Comparison of ENCODE assay signal across 9 mouse cellular contexts in the genomic region with DNA sequence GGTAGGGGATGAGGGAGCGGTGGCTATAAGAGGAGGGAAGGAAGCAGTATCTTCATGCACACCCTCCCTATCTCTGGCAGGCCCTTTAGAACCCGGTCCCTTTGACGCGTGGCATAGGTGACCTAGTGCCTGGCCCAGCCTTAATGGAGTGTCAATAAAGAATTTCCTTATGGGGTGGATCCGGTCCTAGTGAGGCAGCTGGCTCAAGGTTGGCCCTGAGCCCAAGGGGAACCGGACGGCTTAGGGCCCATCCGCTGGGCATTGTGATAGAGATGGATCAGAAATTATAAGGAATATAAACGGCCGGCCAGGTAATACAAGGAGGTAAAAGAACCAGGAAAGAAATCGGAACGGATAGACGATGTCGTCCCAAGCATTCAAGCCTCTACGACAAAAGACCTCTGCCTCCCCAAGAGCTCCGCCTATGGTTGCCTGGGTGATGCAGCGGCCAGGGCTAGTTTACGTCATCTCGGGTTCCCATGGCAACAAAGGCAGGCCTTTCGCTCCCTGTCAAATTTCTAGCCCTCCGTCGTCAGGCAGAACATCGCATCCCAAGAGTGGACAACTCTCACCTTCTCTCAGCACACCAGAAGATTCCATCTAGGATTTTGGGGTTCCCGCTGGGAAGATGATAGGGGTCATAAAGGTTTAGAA. TPM values are rescaled to one million over a fixed set of nuclear protein-coding genes. Genes with fewer than 3 reads are reported as not detected.
DNase-seq lines count a peak whose midpoint lies in the region; TF ChIP-seq lines count a peak whose summit lies in the region.
"Had no signal": no experiment of that assay in that cellular context is flagged by ENCODE, and none has a peak within 500 bp of the region (broad histone marks: within the 10 kb centered on the region; RNA-seq: fewer than 3 reads in every experiment).

No protein-coding gene starts in this region.

- TF ChIP-seq EP300 in heart, adult 2 months (IDR thresholded peaks at IDR 0.05; ENCODE audit: insufficient read depth, low read depth, low read length) = no peak

- no peaks in the 10 kb centered on the region for H3K4me1 ChIP-seq in heart, adult 2 months (ENCODE audit: control insufficient read depth, insufficient read depth, low read length)
- H3K4me1 ChIP-seq in midbrain, embryonic 10.5 days = peaks cover 35% of the 10 kb centered on the region
- peaks cover 4% of the 10 kb centered on the region for H3K4me1 ChIP-seq in small intestine, adult 2 months (ENCODE audit: control insufficient read depth, insufficient read depth, insufficient read length, low read length)

- no peak overlapping the region for H3K4me3 ChIP-seq in heart, adult 2 months
- H3K4me3 ChIP-seq in midbrain, embryonic 10.5 days = peak overlapping the region; percentile 49
- H3K4me3 ChIP-seq in small intestine, adult 2 months (ENCODE audit: low read depth, low read length) = 0 out of 2 replicates have a peak overlapping the region, but pooled peaks have one; percentile 3

- no peak overlapping the region for H3K9ac ChIP-seq in heart, adult 2 months (ENCODE audit: low read depth, low read length)

- TF ChIP-seq CTCF in heart, adult 2 months (IDR thresholded peaks at IDR 0.05) = no peak
- TF ChIP-seq CTCF in small intestine, adult 2 months (IDR thresholded peaks at IDR 0.05; ENCODE audit: extremely low read depth, insufficient read length, insufficient replicate concordance, low read depth, low read length) = no peak

- no peaks in the 10 kb centered on the region for H3K36me3 ChIP-seq in heart, adult 2 months (ENCODE audit: control insufficient read depth, insufficient read depth, low read length)
- no peaks in the 10 kb centered on the region for H3K36me3 ChIP-seq in midbrain, embryonic 10.5 days
- H3K36me3 ChIP-seq in small intestine, adult 2 months (ENCODE audit: control insufficient read depth, insufficient read depth, low read length) = no peaks in the 10 kb centered on the region

- WGBS in heart, adult 2 months = 3% methylated on average over 24 of the region's 24 CpGs
- 4% methylated on average over 24 of the region's 24 CpGs for WGBS in midbrain, embryonic 10.5 days
- WGBS in small intestine, adult 2 months = 2% methylated on average over 24 of the region's 24 CpGs

- H3K9me3 ChIP-seq in midbrain, embryonic 10.5 days (replicated peaks) = no peaks in the 10 kb centered on the region

- intact Hi-C loops in heart, adult 2 months (cut with DNase I) = no loop called here
- intact Hi-C loops in left cerebral cortex, postnatal 14 days (cut with DNase I) = loop anchor here (2.0 to 5.0 kb wide), 4 partner anchors 37 to 747 kb away; partner anchors contain the start of genes Echs1, Mtg1 and Paox

- no peak overlapping the region for H3K27ac ChIP-seq in heart, adult 2 months
- H3K27ac ChIP-seq in midbrain, embryonic 10.5 days (replicated peaks) = peak overlapping the region; percentile 70
- H3K27ac ChIP-seq in small intestine, adult 2 months (ENCODE audit: insufficient read depth, low read depth, low read length) = no peak overlapping the region

- DNase-seq in gastrocnemius, postnatal 10 days = peak; percentile 25
- no peak for DNase-seq in gastrocnemius, postnatal 25 days
- peak; percentile 95 for DNase-seq in embryo, embryonic 10 days (ENCODE audit: low spot score)
- peak; percentile 65 to 68 for DNase-seq in heart, adult 2 months
- peak; percentile 56 for DNase-seq in kidney, adult 11 months
- DNase-seq in left cerebral cortex, postnatal 14 days (ENCODE audit: low spot score in 2 of 2) = peak; percentile 94 to 96
- DNase-seq in midbrain, embryonic 10.5 days (ENCODE audit: low spot score) = peak; percentile 91

- peaks cover 2% of the 10 kb centered on the region; the same call in 1 of the 2 replicates for H3K27me3 ChIP-seq in heart, adult 2 months (ENCODE audit: control insufficient read depth, insufficient read depth, low read length)
- H3K27me3 ChIP-seq in midbrain, embryonic 10.5 days (ENCODE audit: low read depth, poor library complexity, severe bottlenecking) = peaks cover 53% of the 10 kb centered on the region
- peaks cover 20% of the 10 kb centered on the region; the same call in 1 of the 2 replicates for H3K27me3 ChIP-seq in small intestine, adult 2 months (ENCODE audit: control insufficient read depth, insufficient read depth, low read length)

- no peaks in the 10 kb centered on the region for H3K79me2 ChIP-seq in heart, adult 2 months (replicated peaks; ENCODE audit: control insufficient read depth, insufficient read depth, low read length)

- TF ChIP-seq POLR2A in heart, adult 2 months (IDR thresholded peaks at IDR 0.05; ENCODE audit: insufficient read depth, low read depth, low read length) = no peak
- TF ChIP-seq POLR2A in small intestine, adult 2 months (IDR thresholded peaks at IDR 0.05; ENCODE audit: low read depth, low read length) = no peak

RNA-seq across cellular contexts. Expression of gene Caly, which starts 1.7 kb away (rescaled TPM):
- total RNA-seq in gastrocnemius, postnatal 10 days (2021) = under 1 TPM in 1 of 2 experiments, not detected in 1; 0.36 TPM
- total RNA-seq in gastrocnemius, postnatal 25 days (2021) = not detected
- under 1 TPM in 1 of 2 experiments, not detected in 1; 0.23 TPM for total RNA-seq in heart, adult 2 months (2021)
- 0.10 and 0.53 TPM in 2 replicates for polyA plus RNA-seq in heart, adult 2 months (2012; rRNA removed)
- total RNA-seq in left cerebral cortex, postnatal 14 days (2021) = 100 to 1,000 TPM; 181 to 224 TPM
- 2.0 and 4.7 TPM in 2 replicates for polyA plus RNA-seq in midbrain, embryonic 10.5 days (2016; fragmentation: Nextera tagmentation; extraction: Ambion mirVana)
- 1.0 and 1.4 TPM in 2 replicates for polyA plus RNA-seq in small intestine, adult 2 months (2012; rRNA removed)
- total RNA-seq: neutrophil, adult 5-6 weeks had no signal

RNA-seq across cellular contexts. Expression of gene Prap1, which starts 12.6 kb away (rescaled TPM):
- not detected for total RNA-seq in gastrocnemius, postnatal 10 days (2021)
- total RNA-seq in gastrocnemius, postnatal 25 days (2021) = not detected
- not detected for total RNA-seq in heart, adult 2 months (2021)
- 0.27 TPM in 1 of 2 replicates, not detected in the other for polyA plus RNA-seq in heart, adult 2 months (2012; rRNA removed)
- not detected for total RNA-seq in left cerebral cortex, postnatal 14 days (2021)
- not detected in 2 replicates for polyA plus RNA-seq in midbrain, embryonic 10.5 days (2016; fragmentation: Nextera tagmentation; extraction: Ambion mirVana)
- 3,061 and 5,933 TPM in 2 replicates for polyA plus RNA-seq in small intestine, adult 2 months (2012; rRNA removed)
- total RNA-seq: neutrophil, adult 5-6 weeks had no signal

RNA-seq across cellular contexts. Expression of gene Fuom, which starts 21.6 kb away (rescaled TPM):
- 10 to 100 TPM; 31.2 TPM for total RNA-seq in gastrocnemius, postnatal 10 days (2021)
- 10 to 100 TPM; 41.6 to 47.5 TPM for total RNA-seq in gastrocnemius, postnatal 25 days (2021)
- total RNA-seq in heart, adult 2 months (2021) = 10 to 100 TPM; 71.5 to 83.4 TPM
- 101 and 120 TPM in 2 replicates for polyA plus RNA-seq in heart, adult 2 months (2012; rRNA removed)
- total RNA-seq in left cerebral cortex, postnatal 14 days (2021) = 10 to 100 TPM; 36.4 to 40.8 TPM
- polyA plus RNA-seq in midbrain, embryonic 10.5 days (2016; fragmentation: Nextera tagmentation; extraction: Ambion mirVana) = 10.9 and 12.8 TPM in 2 replicates
- 76.8 and 111 TPM in 2 replicates for polyA plus RNA-seq in small intestine, adult 2 months (2012; rRNA removed)

RNA-seq across cellular contexts. Expression of gene Msx3, which starts 31.7 kb away (rescaled TPM):
- not detected for total RNA-seq in gastrocnemius, postnatal 10 days (2021)
- not detected for total RNA-seq in gastrocnemius, postnatal 25 days (2021)
- not detected for total RNA-seq in heart, adult 2 months (2021)
- polyA plus RNA-seq in heart, adult 2 months (2012; rRNA removed) = not detected in 2 replicates
- total RNA-seq in left cerebral cortex, postnatal 14 days (2021) = under 1 TPM; 0.29 to 0.30 TPM
- 5.1 and 16.6 TPM in 2 replicates for polyA plus RNA-seq in midbrain, embryonic 10.5 days (2016; fragmentation: Nextera tagmentation; extraction: Ambion mirVana)
- polyA plus RNA-seq in small intestine, adult 2 months (2012; rRNA removed) = 0.10 TPM in 1 of 2 replicates, not detected in the other
- total RNA-seq: neutrophil, adult 5-6 weeks had no signal

RNA-seq across cellular contexts. Expression of gene Paox, which starts 35.0 kb away (rescaled TPM):
- total RNA-seq in gastrocnemius, postnatal 10 days (2021) = 1 to 10 TPM; 4.7 to 4.8 TPM
- 1 to 10 TPM; 4.2 to 4.8 TPM for total RNA-seq in gastrocnemius, postnatal 25 days (2021)
- total RNA-seq in heart, adult 2 months (2021) = 1 to 10 TPM; 3.0 to 3.4 TPM
- polyA plus RNA-seq in heart, adult 2 months (2012; rRNA removed) = 5.2 TPM in 2 replicates
- total RNA-seq in left cerebral cortex, postnatal 14 days (2021) = 1 to 10 TPM; 5.3 to 5.6 TPM
- polyA plus RNA-seq in midbrain, embryonic 10.5 days (2016; fragmentation: Nextera tagmentation; extraction: Ambion mirVana) = 15.8 and 18.5 TPM in 2 replicates
- polyA plus RNA-seq in small intestine, adult 2 months (2012; rRNA removed) = 11.0 and 13.5 TPM in 2 replicates

Comparison
In these comparisons a context has a peak if more than half of its experiments do, and no peak if none do; other contexts are left out.
1. RNA of gene Caly, which starts 1.7 kb away (total RNA-seq): 181 to 224 TPM in left cerebral cortex, postnatal 14 days; 0.36 TPM in gastrocnemius, postnatal 10 days, 0.23 TPM in heart, adult 2 months and not detected in gastrocnemius, postnatal 25 days; every median in the first group is over 100 times any median in the second.